8 mouse cellular contexts compared by ENCODE assay signal in the genomic region with DNA sequence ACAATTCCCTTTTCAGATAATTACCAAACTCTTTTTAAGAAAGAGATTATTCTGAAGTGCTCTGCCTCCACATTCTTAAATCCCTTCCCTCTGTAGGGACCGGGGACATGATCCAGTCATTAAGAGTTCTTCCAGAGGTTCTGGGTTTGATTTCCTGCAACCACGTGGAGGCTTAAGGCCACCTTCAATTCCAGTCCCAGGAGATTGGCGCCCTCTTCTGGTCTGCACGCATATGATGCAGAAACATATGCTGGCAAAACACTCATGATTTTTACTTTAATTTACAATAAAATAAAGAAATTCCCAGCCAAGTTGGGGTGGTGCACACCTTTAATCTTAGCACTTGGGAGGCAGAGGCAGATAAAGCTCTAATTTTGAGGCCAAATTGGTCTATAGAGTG. TPM values are rescaled to one million over a fixed set of nuclear protein-coding genes. Genes with fewer than 3 reads are reported as not detected.
DNase-seq lines count a peak whose midpoint lies in the region; TF ChIP-seq lines count a peak whose summit lies in the region.

No protein-coding gene starts in this region.

- peak; percentile 25 to 55 for DNase-seq in heart, adult 2 months
- DNase-seq in heart, embryonic 10.5 days (ENCODE audit: low spot score): no peak
- peak; percentile 71 for DNase-seq in urinary bladder, postnatal 14 days (ENCODE audit: low spot score)
- DNase-seq in urinary bladder, postnatal 10 days (ENCODE audit: low spot score): no peak
- peak; percentile 29 for DNase-seq in c-Kit-positive CD71-positive TER-119-positive erythroid progenitor cells, embryonic 14.5 days (ENCODE audit: low spot score)
- DNase-seq in heart, postnatal 4 days: peak; percentile 71
- peak; percentile 63 for DNase-seq in mesoderm, embryonic 11.5 days (ENCODE audit: low read depth, low spot score)
- DNase-seq in thymus, postnatal 36 days: peak; percentile 27 to 39

- WGBS in heart, adult 2 months: 1% methylated on average over 4 of the region's 4 CpGs
- 4% methylated on average over 4 of the region's 4 CpGs for WGBS in heart, embryonic 10.5 days

- TF ChIP-seq POLR2A in heart, adult 2 months (IDR thresholded peaks at IDR 0.05; ENCODE audit: insufficient read depth, low read depth, low read length): no peak

- no peak overlapping the region for H3K9ac ChIP-seq in heart, adult 2 months (ENCODE audit: low read depth, low read length)

- no peak overlapping the region for H3K27ac ChIP-seq in heart, adult 2 months
- H3K27ac ChIP-seq in heart, embryonic 10.5 days: no peak overlapping the region

- H3K4me1 ChIP-seq in heart, adult 2 months (ENCODE audit: control insufficient read depth, insufficient read depth, low read length): no peaks in the 10 kb centered on the region; the same call in 1 of the 2 replicates
- H3K4me1 ChIP-seq in heart, embryonic 10.5 days: no peaks in the 10 kb centered on the region

- no peaks in the 10 kb centered on the region for H3K79me2 ChIP-seq in heart, adult 2 months (replicated peaks; ENCODE audit: control insufficient read depth, insufficient read depth, low read length)

- H3K36me3 ChIP-seq in heart, adult 2 months (ENCODE audit: control insufficient read depth, insufficient read depth, low read length): no peaks in the 10 kb centered on the region
- H3K36me3 ChIP-seq in heart, embryonic 10.5 days: no peaks in the 10 kb centered on the region

- H3K9me3 ChIP-seq in heart, embryonic 10.5 days: no peaks in the 10 kb centered on the region

- intact Hi-C loops in heart, adult 2 months (cut with DNase I): loop anchor here (1.0 kb wide), 2 partner anchors 58 to 130 kb away; no protein-coding TSS in a partner anchor

- 0 out of 2 replicates have a peak, but pooled peaks have one; percentile 50 for TF ChIP-seq EP300 in heart, adult 2 months (IDR thresholded peaks at IDR 0.05; ENCODE audit: insufficient read depth, low read depth, low read length)

- H3K4me3 ChIP-seq in heart, adult 2 months: no peak overlapping the region
- no peak overlapping the region for H3K4me3 ChIP-seq in heart, embryonic 10.5 days

- peak; percentile 97 for TF ChIP-seq CTCF in heart, adult 2 months (IDR thresholded peaks at IDR 0.05)

- H3K27me3 ChIP-seq in heart, adult 2 months (ENCODE audit: control insufficient read depth, insufficient read depth, low read length): no peaks in the 10 kb centered on the region
- no peaks in the 10 kb centered on the region for H3K27me3 ChIP-seq in heart, embryonic 10.5 days (ENCODE audit: insufficient read depth, poor library complexity, severe bottlenecking)

RNA-seq across cellular contexts. Expression of a gene that starts 23.3 kb away (rescaled TPM):
- total RNA-seq in heart, adult 2 months (2021): 10 to 100 TPM; 63.9 to 86.1 TPM
- 29.8 and 46.1 TPM in 2 replicates for polyA plus RNA-seq in heart, adult 2 months (2012; rRNA removed)
- 17.2 and 17.7 TPM in 2 replicates for polyA plus RNA-seq in heart, embryonic 10.5 days (2016; fragmentation: Nextera tagmentation; extraction: Ambion mirVana)
- 10 to 100 TPM; 44.9 to 49.5 TPM for total RNA-seq in heart, postnatal 4 days (2021)

Comparison
In these comparisons a context has a peak if more than half of its experiments do, and no peak if none do; other contexts are left out.
1. DNase-seq: peak in heart, adult 2 months (2 of 2), urinary bladder, postnatal 14 days (single experiment), c-Kit-positive CD71-positive TER-119-positive erythroid progenitor cells, embryonic 14.5 days (single experiment), heart, postnatal 4 days (single experiment), mesoderm, embryonic 11.5 days (single experiment) and thymus, postnatal 36 days (2 of 2); none in heart, embryonic 10.5 days (single experiment) and urinary bladder, postnatal 10 days (single experiment).